Mouse (Mus musculus): Measurements from ENCODE around the gene Rpp38. TPM values are rescaled to one million over a fixed set of nuclear protein-coding genes. Genes with fewer than 3 reads are reported as not detected.

The Rpp38 gene
- polyA plus RNA-seq, 1 experiment = 9.1 TPM

GRCm38 (mm10) chr2:3332056-3332455, 387 bp downstream of the Rpp38 start:
- TF ChIP-seq POLR2A (IDR thresholded peaks at IDR 0.05; ENCODE audit: borderline replicate concordance, extremely low read depth, insufficient read depth, insufficient read length, poor library complexity, severe bottlenecking) (no peak), CTCF (IDR thresholded peaks at IDR 0.05; ENCODE audit: borderline replicate concordance, extremely low read depth, insufficient read depth, insufficient read length) (no peak)
- no peak for DNase-seq (ENCODE audit: low read depth)

- DNase-seq (ENCODE audit: low read depth) = no peak
- TF ChIP-seq CTCF (IDR thresholded peaks at IDR 0.05; ENCODE audit: borderline replicate concordance, extremely low read depth, insufficient read depth, insufficient read length) (no peak), POLR2A (IDR thresholded peaks at IDR 0.05; ENCODE audit: borderline replicate concordance, extremely low read depth, insufficient read depth, insufficient read length, poor library complexity, severe bottlenecking) (no peak)
These were observed 1.3 kb downstream of the Rpp38 start for GRCm38 (mm10) chr2:3331071-3331703.

- DNase-seq (ENCODE audit: low read depth) = peak; percentile 55
- no peak for TF ChIP-seq POLR2A (IDR thresholded peaks at IDR 0.05; ENCODE audit: borderline replicate concordance, extremely low read depth, insufficient read depth, insufficient read length, poor library complexity, severe bottlenecking)
- peak; percentile 58; the same call in 1 of the 2 replicates for TF ChIP-seq CTCF (IDR thresholded peaks at IDR 0.05; ENCODE audit: borderline replicate concordance, extremely low read depth, insufficient read depth, insufficient read length)
These were observed 5.1 kb downstream of the Rpp38 start for GRCm38 (mm10) chr2:3327351-3327750.

- TF ChIP-seq POLR2A (IDR thresholded peaks at IDR 0.05; ENCODE audit: borderline replicate concordance, extremely low read depth, insufficient read depth, insufficient read length, poor library complexity, severe bottlenecking) = no peak
- TF ChIP-seq CTCF (IDR thresholded peaks at IDR 0.05; ENCODE audit: borderline replicate concordance, extremely low read depth, insufficient read depth, insufficient read length) = no peak
- no peak for DNase-seq (ENCODE audit: low read depth)
These were observed 5.9 kb downstream of the Rpp38 start for GRCm38 (mm10) chr2:3326547-3326946.

GRCm38 (mm10) chr2:3324381-3325130, 7.9 kb downstream of the Rpp38 start:
- DNase-seq (ENCODE audit: low read depth) = no peak
- TF ChIP-seq POLR2A (IDR thresholded peaks at IDR 0.05; ENCODE audit: borderline replicate concordance, extremely low read depth, insufficient read depth, insufficient read length, poor library complexity, severe bottlenecking) = no peak
- TF ChIP-seq CTCF (IDR thresholded peaks at IDR 0.05; ENCODE audit: borderline replicate concordance, extremely low read depth, insufficient read depth, insufficient read length) = no peak

GRCm38 (mm10) chr2:3323132-3323531, 9.3 kb downstream of the Rpp38 start:
- TF ChIP-seq CTCF (IDR thresholded peaks at IDR 0.05; ENCODE audit: borderline replicate concordance, extremely low read depth, insufficient read depth, insufficient read length) = no peak
- no peak for TF ChIP-seq POLR2A (IDR thresholded peaks at IDR 0.05; ENCODE audit: borderline replicate concordance, extremely low read depth, insufficient read depth, insufficient read length, poor library complexity, severe bottlenecking)
- no peak for DNase-seq (ENCODE audit: low read depth)

GRCm38 (mm10) chr2:3305426-3306025, 26.9 kb downstream of the Rpp38 start:
- DNase-seq (ENCODE audit: low read depth) = peak; percentile 1
- no peak for TF ChIP-seq CTCF (IDR thresholded peaks at IDR 0.05; ENCODE audit: borderline replicate concordance, extremely low read depth, insufficient read depth, insufficient read length)

- TF ChIP-seq POLR2A (IDR thresholded peaks at IDR 0.05; ENCODE audit: borderline replicate concordance, extremely low read depth, insufficient read depth, insufficient read length, poor library complexity, severe bottlenecking) (no peak), CTCF (IDR thresholded peaks at IDR 0.05; ENCODE audit: borderline replicate concordance, extremely low read depth, insufficient read depth, insufficient read length) (no peak)
- no peak for DNase-seq (ENCODE audit: low read depth)
These were observed 36.6 kb downstream of the Rpp38 start for GRCm38 (mm10) chr2:3295826-3296225.

GRCm38 (mm10) chr2:3292170-3292569, 40.3 kb downstream of the Rpp38 start:
- no peak for DNase-seq (ENCODE audit: low read depth)
- TF ChIP-seq CTCF (IDR thresholded peaks at IDR 0.05; ENCODE audit: borderline replicate concordance, extremely low read depth, insufficient read depth, insufficient read length) (no peak), POLR2A (IDR thresholded peaks at IDR 0.05; ENCODE audit: borderline replicate concordance, extremely low read depth, insufficient read depth, insufficient read length, poor library complexity, severe bottlenecking) (no peak)

GRCm38 (mm10) chr2:3289581-3289980, 42.9 kb downstream of the Rpp38 start:
- TF ChIP-seq POLR2A (IDR thresholded peaks at IDR 0.05; ENCODE audit: borderline replicate concordance, extremely low read depth, insufficient read depth, insufficient read length, poor library complexity, severe bottlenecking) (no peak), CTCF (IDR thresholded peaks at IDR 0.05; ENCODE audit: borderline replicate concordance, extremely low read depth, insufficient read depth, insufficient read length) (no peak)
- DNase-seq (ENCODE audit: low read depth) = no peak

- no peak for DNase-seq (ENCODE audit: low read depth)
- TF ChIP-seq CTCF (IDR thresholded peaks at IDR 0.05; ENCODE audit: borderline replicate concordance, extremely low read depth, insufficient read depth, insufficient read length) (no peak), POLR2A (IDR thresholded peaks at IDR 0.05; ENCODE audit: borderline replicate concordance, extremely low read depth, insufficient read depth, insufficient read length, poor library complexity, severe bottlenecking) (no peak)
These were observed 46.2 kb downstream of the Rpp38 start for GRCm38 (mm10) chr2:3286243-3286642.

Data from brain, embryonic 14.5 days (tissue).